Mouse (Mus musculus): ENCODE measurements at regions not wholly inside any gene's neighbourhood (a gene's known extent, or its start where the extent isn't known, plus 50 kb on each side); places are given as distances from the start of the nearest gene placed in this dataset.

- Histone ChIP-seq H3K9ac (ENCODE audit: low read length) (no peak overlapping the region), H3K9me3 (replicated peaks; ENCODE audit: control insufficient read depth, low read length) (no peaks in the 10 kb centered on the region), H3K4me3 (ENCODE audit: low read length) (no peak overlapping the region), H3K4me2 (ENCODE audit: low read depth, low read length) (no peak overlapping the region), H3K36me3 (ENCODE audit: control insufficient read depth, insufficient read depth) (no peaks in the 10 kb centered on the region), H3K27ac (ENCODE audit: low read length) (no peak overlapping the region), H3K27me3 (ENCODE audit: control insufficient read depth, insufficient read depth, low read length) (no peaks in the 10 kb centered on the region), H3K4me1 (ENCODE audit: control insufficient read depth, insufficient read depth, low read length) (no peaks in the 10 kb centered on the region)
- no peak for ATAC-seq (replicated peaks; ENCODE audit: extremely low read depth, insufficient read depth, low FRiP score)
- 79% methylated on average over 2 of the region's 2 CpGs for WGBS
Observed at GRCm38 (mm10) chr5:53393571-53393970, 72.4 kb upstream of the Rbpj start.

GRCm38 (mm10) chr5:53394560-53394959, 71.4 kb upstream of the Rbpj start:
- Histone ChIP-seq H3K4me1 (ENCODE audit: control insufficient read depth, insufficient read depth, low read length) (no peaks in the 10 kb centered on the region), H3K27ac (ENCODE audit: low read length) (no peak overlapping the region), H3K27me3 (ENCODE audit: control insufficient read depth, insufficient read depth, low read length) (no peaks in the 10 kb centered on the region), H3K9ac (ENCODE audit: low read length) (no peak overlapping the region), H3K4me3 (ENCODE audit: low read length) (no peak overlapping the region), H3K9me3 (replicated peaks; ENCODE audit: control insufficient read depth, low read length) (no peaks in the 10 kb centered on the region), H3K4me2 (ENCODE audit: low read depth, low read length) (no peak overlapping the region), H3K36me3 (ENCODE audit: control insufficient read depth, insufficient read depth) (no peaks in the 10 kb centered on the region)
- no peak for ATAC-seq (replicated peaks; ENCODE audit: extremely low read depth, insufficient read depth, low FRiP score)
- WGBS = 82% methylated on average over 3 of the region's 3 CpGs

- 82% methylated on average over 8 of the region's 8 CpGs for WGBS
- Histone ChIP-seq H3K4me1 (ENCODE audit: control insufficient read depth, insufficient read depth, low read length) (no peaks in the 10 kb centered on the region), H3K9me3 (replicated peaks; ENCODE audit: control insufficient read depth, low read length) (no peaks in the 10 kb centered on the region), H3K4me2 (ENCODE audit: low read depth, low read length) (no peak overlapping the region), H3K4me3 (ENCODE audit: low read length) (no peak overlapping the region), H3K9ac (ENCODE audit: low read length) (no peak overlapping the region), H3K36me3 (ENCODE audit: control insufficient read depth, insufficient read depth) (no peaks in the 10 kb centered on the region), H3K27me3 (ENCODE audit: control insufficient read depth, insufficient read depth, low read length) (no peaks in the 10 kb centered on the region), H3K27ac (ENCODE audit: low read length) (no peak overlapping the region)
- no peak for ATAC-seq (replicated peaks; ENCODE audit: extremely low read depth, insufficient read depth, low FRiP score)
Observed at GRCm38 (mm10) chr5:53398428-53399058, 67.4 kb upstream of the Rbpj start.

GRCm38 (mm10) chr5:53401093-53401492, 64.9 kb upstream of the Rbpj start:
- no peak overlapping the region for H3K4me2 ChIP-seq (ENCODE audit: low read depth, low read length)
- H3K9me3 ChIP-seq (replicated peaks; ENCODE audit: control insufficient read depth, low read length) = no peaks in the 10 kb centered on the region
- no peaks in the 10 kb centered on the region for H3K27me3 ChIP-seq (ENCODE audit: control insufficient read depth, insufficient read depth, low read length)
- no peaks in the 10 kb centered on the region for H3K4me1 ChIP-seq (ENCODE audit: control insufficient read depth, insufficient read depth, low read length)
- 65% methylated on average over 4 of the region's 4 CpGs for WGBS
- no peak for ATAC-seq (replicated peaks; ENCODE audit: extremely low read depth, insufficient read depth, low FRiP score)
- no peaks in the 10 kb centered on the region for H3K36me3 ChIP-seq (ENCODE audit: control insufficient read depth, insufficient read depth)
- H3K4me3 ChIP-seq (ENCODE audit: low read length) = no peak overlapping the region
- no peak overlapping the region for H3K9ac ChIP-seq (ENCODE audit: low read length)
- H3K27ac ChIP-seq (ENCODE audit: low read length) = no peak overlapping the region

GRCm38 (mm10) chr5:53402022-53402421, 63.9 kb upstream of the Rbpj start:
- ATAC-seq (replicated peaks; ENCODE audit: extremely low read depth, insufficient read depth, low FRiP score) = no peak

GRCm38 (mm10) chr5:53402619-53403151, 63.3 kb upstream of the Rbpj start:
- no peaks in the 10 kb centered on the region for H3K4me1 ChIP-seq (ENCODE audit: control insufficient read depth, insufficient read depth, low read length)
- no peak overlapping the region for H3K27ac ChIP-seq (ENCODE audit: low read length)
- H3K27me3 ChIP-seq (ENCODE audit: control insufficient read depth, insufficient read depth, low read length) = no peaks in the 10 kb centered on the region
- H3K36me3 ChIP-seq (ENCODE audit: control insufficient read depth, insufficient read depth) = no peaks in the 10 kb centered on the region
- WGBS = 57% methylated on average over 9 of the region's 9 CpGs
- H3K9me3 ChIP-seq (replicated peaks; ENCODE audit: control insufficient read depth, low read length) = no peaks in the 10 kb centered on the region
- no peak overlapping the region for H3K4me2 ChIP-seq (ENCODE audit: low read depth, low read length)
- no peak; the same call in 1 of the 2 replicates for ATAC-seq (replicated peaks; ENCODE audit: extremely low read depth, insufficient read depth, low FRiP score)
- H3K9ac ChIP-seq (ENCODE audit: low read length) = no peak overlapping the region
- no peak overlapping the region for H3K4me3 ChIP-seq (ENCODE audit: low read length)

More at GRCm38 (mm10) chr5:53402022-53402421, 63.9 kb upstream of the Rbpj start:
- Histone ChIP-seq H3K9ac (ENCODE audit: low read length) (no peak overlapping the region), H3K4me3 (ENCODE audit: low read length) (no peak overlapping the region), H3K27ac (ENCODE audit: low read length) (no peak overlapping the region), H3K27me3 (ENCODE audit: control insufficient read depth, insufficient read depth, low read length) (no peaks in the 10 kb centered on the region), H3K36me3 (ENCODE audit: control insufficient read depth, insufficient read depth) (no peaks in the 10 kb centered on the region), H3K4me1 (ENCODE audit: control insufficient read depth, insufficient read depth, low read length) (no peaks in the 10 kb centered on the region), H3K9me3 (replicated peaks; ENCODE audit: control insufficient read depth, low read length) (no peaks in the 10 kb centered on the region), H3K4me2 (ENCODE audit: low read depth, low read length) (no peak overlapping the region)
- WGBS = 82% methylated on average over 4 of the region's 4 CpGs

GRCm38 (mm10) chr5:53405929-53406328, 60.0 kb upstream of the Rbpj start:
- no peaks in the 10 kb centered on the region for H3K4me1 ChIP-seq (ENCODE audit: control insufficient read depth, insufficient read depth, low read length)
- WGBS = 91% methylated on average over 5 of the region's 5 CpGs
- ATAC-seq (replicated peaks; ENCODE audit: extremely low read depth, insufficient read depth, low FRiP score) = no peak

GRCm38 (mm10) chr5:53407646-53408045, 58.3 kb upstream of the Rbpj start:
- Histone ChIP-seq H3K36me3 (ENCODE audit: control insufficient read depth, insufficient read depth) (no peaks in the 10 kb centered on the region), H3K4me2 (ENCODE audit: low read depth, low read length) (no peak overlapping the region), H3K27ac (ENCODE audit: low read length) (no peak overlapping the region), H3K9ac (ENCODE audit: low read length) (no peak overlapping the region), H3K4me3 (ENCODE audit: low read length) (no peak overlapping the region), H3K9me3 (replicated peaks; ENCODE audit: control insufficient read depth, low read length) (no peaks in the 10 kb centered on the region), H3K27me3 (ENCODE audit: control insufficient read depth, insufficient read depth, low read length) (no peaks in the 10 kb centered on the region), H3K4me1 (ENCODE audit: control insufficient read depth, insufficient read depth, low read length) (no peaks in the 10 kb centered on the region)
- ATAC-seq (replicated peaks; ENCODE audit: extremely low read depth, insufficient read depth, low FRiP score) = no peak
- WGBS = 76% methylated on average over 2 of the region's 2 CpGs

More at GRCm38 (mm10) chr5:53405929-53406328, 60.0 kb upstream of the Rbpj start:
- Histone ChIP-seq H3K27me3 (ENCODE audit: control insufficient read depth, insufficient read depth, low read length) (no peaks in the 10 kb centered on the region), H3K4me2 (ENCODE audit: low read depth, low read length) (no peak overlapping the region), H3K4me3 (ENCODE audit: low read length) (no peak overlapping the region), H3K9me3 (replicated peaks; ENCODE audit: control insufficient read depth, low read length) (no peaks in the 10 kb centered on the region), H3K36me3 (ENCODE audit: control insufficient read depth, insufficient read depth) (no peaks in the 10 kb centered on the region), H3K9ac (ENCODE audit: low read length) (no peak overlapping the region), H3K27ac (ENCODE audit: low read length) (no peak overlapping the region)

GRCm38 (mm10) chr5:53408235-53408634, 57.7 kb upstream of the Rbpj start:
- Histone ChIP-seq H3K27me3 (ENCODE audit: control insufficient read depth, insufficient read depth, low read length) (no peaks in the 10 kb centered on the region), H3K4me1 (ENCODE audit: control insufficient read depth, insufficient read depth, low read length) (no peaks in the 10 kb centered on the region), H3K9ac (ENCODE audit: low read length) (no peak overlapping the region), H3K9me3 (replicated peaks; ENCODE audit: control insufficient read depth, low read length) (no peaks in the 10 kb centered on the region), H3K4me2 (ENCODE audit: low read depth, low read length) (no peak overlapping the region), H3K27ac (ENCODE audit: low read length) (no peak overlapping the region), H3K4me3 (ENCODE audit: low read length) (no peak overlapping the region), H3K36me3 (ENCODE audit: control insufficient read depth, insufficient read depth) (no peaks in the 10 kb centered on the region)
- ATAC-seq (replicated peaks; ENCODE audit: extremely low read depth, insufficient read depth, low FRiP score) = no peak
- WGBS = 81% methylated on average over 2 of the region's 2 CpGs

Measured in heart, embryonic 16.5 days (tissue).